Mouse (Mus musculus): ENCODE measurements around the gene Cercam.
"Not testable (repeated sequence)": the region's sequence is repeated elsewhere in the genome, so short reads cannot be mapped to it uniquely, and the experiment has no call there.

Gene Cercam

DNA sequence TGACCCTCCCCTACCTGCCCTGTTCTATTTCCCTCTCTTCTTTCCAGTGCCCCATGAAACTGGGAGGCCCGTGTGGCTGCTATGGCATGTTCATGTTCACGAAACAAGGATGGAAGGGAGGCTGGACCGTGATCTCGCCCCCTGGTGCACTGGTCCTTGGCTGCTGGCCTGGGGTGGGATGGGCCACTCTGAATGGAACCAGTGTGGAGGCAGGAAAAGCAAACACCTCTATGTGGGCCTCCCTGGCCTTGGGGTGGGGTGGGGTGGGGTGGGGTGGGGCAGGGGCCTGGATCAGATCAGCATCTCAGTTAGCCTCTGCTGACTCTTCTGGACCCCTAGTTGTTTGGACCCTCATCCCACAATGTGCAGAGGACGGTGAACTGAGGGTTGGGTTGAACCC, 15.2 kb upstream of the Cercam start:
- DNase-seq (ENCODE audit: low read depth): no peak

DNA sequence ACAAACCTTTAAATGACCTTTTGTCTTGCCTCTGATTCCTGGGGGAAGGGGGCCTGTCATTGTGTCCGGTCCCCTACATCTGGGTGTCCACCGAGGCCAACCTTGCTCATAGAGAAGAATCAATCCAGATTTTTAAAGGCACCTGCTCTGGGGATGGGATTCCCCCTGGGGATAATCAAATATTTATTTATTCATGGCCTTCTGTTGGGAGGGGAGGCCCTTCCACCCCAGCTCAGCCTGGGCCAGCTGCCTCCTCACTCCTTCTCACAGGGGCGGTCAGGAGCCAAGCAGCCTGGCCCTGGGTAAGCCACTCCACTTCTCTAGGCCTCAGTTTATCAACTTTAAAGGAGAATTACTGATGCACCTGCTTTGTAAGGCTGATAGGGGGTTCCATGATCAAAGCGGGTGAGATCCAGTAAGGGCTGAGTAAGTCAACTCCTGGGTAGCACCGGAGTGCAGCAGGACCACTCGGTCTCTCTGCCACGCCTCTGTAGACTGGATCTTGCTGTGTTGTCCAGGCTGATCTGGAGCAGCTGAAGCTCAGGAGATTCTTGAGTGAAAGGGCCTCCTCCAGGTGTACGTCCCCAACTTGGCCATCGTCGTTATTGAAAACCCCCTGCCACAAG, 13.3 kb upstream of the Cercam start:
- DNase-seq (ENCODE audit: low read depth): no peak

DNA sequence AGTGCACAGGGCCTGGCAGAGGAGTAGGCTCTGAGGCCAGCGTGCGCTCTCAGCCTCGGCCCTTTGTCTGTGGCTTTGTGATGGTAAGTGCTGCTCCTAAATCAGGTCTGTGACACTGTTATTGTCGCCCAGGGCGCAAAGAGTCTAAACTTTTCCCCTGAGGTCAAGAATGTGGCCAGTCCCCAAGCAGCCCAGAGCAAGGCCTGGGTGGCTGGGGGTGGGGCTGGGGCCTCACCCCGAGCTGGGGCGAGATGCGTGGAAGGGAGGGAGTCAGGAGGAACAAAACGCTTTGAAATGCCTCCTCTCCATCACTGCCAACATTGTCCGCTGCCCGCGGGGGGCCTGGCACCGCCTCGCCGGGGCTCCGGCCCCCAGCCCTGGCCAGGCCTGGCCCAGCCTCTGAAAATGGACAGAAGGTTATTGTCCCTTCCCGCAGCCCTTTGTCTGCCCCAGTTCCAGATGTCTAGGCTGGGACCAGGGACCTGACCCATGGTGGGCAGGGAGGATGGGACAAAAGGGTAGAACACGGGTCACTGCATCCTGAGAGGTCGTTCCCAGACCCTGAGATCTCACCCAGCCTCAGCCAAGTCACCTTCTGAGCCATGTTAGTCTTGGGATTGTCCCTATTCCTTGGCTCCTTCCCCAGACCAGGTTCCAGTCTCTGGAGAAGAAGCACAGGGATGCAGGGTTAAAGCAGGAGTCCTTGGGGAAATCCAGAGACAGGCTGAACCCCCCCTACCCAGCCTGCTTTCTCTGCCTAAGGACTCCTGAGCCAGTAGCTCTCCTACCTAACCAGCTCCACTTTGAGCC, 12.3 kb upstream of the Cercam start:
- no peak for DNase-seq (ENCODE audit: low read depth)

DNA sequence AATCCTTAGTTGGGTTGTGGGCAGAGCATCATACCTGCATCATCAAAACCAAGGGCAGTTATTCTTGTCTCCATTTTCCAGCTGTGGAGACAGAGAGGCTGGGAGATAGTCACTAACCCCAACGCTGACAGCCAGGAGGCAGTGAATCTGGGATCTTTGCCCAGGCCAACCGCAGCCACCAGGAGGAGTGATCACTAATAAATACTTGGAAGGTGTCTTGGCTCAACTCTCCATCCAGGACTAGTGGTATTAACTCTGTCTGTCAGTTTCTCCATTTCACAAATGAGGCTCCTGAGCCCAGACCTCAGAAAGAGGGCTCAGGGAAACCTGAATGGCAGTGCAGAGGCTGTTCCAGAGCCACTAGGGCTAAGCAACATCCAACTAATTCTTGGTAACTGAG, 11.6 kb upstream of the Cercam start:
- DNase-seq (ENCODE audit: low read depth): no peak

DNA sequence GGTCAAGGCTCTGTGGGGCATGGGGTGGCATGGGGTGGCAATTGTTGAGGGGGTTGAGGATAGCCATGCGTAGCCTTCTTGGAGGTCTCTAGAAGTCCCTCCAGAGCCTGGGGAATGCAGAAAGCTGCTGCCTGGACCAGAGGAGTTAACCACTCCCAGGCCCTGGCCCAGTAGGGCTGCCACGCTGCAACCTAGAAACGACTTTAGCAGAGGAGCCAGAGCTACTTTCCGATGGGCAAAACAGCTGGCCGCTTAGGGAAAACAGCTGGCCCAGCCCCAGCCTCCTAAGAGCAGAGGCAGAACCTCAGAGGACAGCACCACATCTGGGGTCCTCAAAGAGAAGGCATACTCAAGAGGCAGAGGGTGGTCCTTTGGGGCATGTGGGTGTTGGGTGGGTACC, 11.0 kb upstream of the Cercam start:
- DNase-seq (ENCODE audit: low read depth): no peak

DNA sequence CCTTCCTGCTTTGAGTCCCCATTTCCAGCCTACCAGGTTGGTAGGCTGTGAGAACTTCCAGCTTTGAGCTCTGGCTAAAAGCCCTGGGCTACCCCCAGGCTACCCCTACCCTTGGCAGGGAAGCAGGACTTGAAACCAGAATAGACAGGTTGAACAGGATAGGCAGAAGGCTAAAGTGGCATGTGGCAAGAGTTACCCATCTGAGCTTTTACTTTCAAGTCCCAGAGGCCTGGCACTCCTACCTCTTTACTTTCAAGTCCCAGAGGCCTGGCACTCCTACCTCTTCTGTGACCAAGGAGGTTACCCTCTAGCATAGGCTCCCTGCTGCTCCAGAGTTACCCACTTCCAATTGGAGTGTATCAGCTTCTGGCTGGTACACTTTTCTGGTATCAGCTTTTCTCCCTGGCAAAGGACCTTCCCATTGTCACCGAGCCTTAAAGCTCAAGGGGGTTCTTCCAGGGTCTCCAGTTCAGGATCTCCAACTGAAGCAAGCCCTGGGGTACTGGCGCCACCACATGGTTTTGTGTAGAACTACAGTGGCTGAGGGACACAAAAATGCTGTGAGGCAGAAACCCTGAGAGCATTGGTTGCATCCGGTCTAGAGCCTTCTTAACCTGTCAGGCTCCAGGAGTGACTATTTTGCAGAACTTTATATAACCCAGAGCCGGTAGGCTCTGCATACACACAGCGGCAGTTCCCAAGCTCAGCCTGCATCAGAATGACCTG, 10.1 kb upstream of the Cercam start:
- DNase-seq (ENCODE audit: low read depth): peak; percentile 77

DNA sequence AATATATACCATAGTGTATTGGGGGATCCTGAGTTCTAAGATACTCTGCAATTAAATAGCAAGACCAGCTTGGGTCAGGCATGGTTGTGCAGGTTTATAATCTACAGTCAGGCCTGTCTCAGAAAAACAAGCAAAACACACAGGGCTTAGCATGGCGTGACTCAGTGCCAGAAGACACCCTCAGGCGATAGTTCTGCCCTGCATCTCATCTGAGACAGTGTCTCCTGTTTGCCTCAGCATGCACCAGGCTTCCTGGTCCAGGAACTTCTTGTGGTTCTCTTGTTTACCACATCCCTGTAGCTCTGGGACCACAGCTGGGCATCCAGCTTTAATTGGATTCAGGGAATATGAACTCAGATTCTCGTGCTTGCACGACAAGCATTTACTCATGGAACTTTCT, 3.8 kb upstream of the Cercam start:
- DNase-seq (ENCODE audit: low read depth): no peak

DNA sequence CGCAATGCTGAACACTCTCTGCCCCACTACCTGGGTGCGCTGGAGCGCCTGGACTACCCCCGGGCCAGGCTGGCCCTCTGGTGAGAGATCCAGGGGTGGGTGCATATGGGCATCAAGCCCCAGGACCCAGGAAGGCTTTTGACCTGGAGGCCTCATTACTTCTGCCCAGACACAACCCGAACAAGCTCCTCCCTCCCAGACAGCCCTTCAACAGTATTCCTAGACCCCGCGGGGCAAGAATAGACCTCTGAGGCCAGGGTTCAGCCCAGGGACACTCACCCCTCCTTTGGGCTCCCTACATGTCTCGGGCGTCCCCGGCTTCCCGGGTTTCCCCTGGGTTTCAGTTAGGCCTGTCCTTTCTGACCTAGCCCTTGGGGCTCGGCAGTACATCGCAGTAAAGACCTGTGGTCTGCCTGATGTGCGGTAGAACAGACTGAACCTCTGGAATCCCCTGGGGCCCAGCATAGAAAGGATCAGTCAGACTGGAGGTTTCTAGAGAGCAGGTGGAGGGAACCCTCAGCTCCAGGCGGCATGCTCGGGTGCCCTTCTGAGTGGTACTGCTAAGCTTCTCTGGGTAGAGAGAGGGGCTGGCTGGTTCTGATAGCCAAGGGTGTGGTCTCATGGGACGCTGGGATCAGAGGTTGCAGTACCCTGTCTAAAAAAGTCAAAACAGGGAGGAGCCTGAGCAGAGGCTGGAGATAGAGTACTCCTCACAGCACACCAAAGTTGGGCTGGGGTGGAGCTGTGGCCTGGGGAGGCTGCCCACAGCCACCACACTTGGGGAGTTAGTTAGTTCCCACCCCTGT, 885 bp downstream of the Cercam start:
- DNase-seq (ENCODE audit: low read depth): peak; percentile 71

DNA sequence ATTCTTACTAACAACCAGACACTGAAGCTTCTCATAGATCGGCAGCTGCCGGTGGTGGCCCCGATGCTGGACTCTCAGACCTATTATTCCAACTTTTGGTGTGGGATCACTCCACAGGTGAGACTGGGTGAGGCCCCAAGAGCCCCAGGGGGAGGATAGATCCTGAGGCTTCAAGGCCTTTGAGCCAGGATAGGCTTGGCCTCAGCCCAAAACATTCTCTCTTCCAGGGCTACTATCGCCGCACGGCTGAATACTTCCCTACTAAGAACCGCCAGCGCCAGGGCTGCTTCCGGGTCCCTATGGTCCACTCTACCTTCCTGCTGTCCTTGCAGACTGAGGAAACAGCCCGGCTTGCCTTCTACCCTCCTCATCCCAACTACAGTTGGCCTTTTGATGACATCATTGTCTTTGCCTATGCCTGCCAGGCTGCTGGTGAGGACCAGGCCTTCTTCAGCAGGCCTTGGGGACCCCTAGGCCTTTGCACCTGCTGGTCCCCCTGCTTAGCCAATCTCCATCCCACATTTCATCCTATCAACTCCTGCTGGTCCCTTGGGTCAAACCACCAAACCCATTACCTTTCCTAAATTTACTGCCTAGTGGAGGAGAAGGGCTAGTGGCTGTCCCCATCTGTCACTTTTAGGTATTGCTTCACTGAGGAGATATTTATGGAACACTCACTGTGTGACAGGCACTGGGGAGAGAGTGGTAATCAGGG, 3.8 kb downstream of the Cercam start:
- DNase-seq (ENCODE audit: low read depth): no peak

DNA sequence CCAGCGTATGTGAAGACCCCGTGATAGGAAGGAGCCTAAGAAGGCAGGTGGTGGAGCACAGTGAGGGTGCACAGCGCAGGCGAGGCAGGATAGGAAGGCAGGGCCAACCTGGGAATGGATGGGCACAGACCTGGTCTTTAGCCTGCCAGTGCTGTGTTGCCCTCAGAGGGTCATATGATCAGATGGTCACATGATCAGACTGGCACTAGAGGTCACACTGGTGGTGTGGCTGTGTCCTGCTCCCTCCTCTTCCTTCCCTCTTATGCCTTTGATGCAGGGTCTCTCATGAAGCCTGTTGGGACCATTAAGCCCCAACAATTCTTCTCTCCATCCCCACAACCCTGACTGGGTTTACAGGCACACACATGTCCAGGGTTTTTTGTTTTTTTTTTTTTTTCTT, 4.8 kb downstream of the Cercam start:
- DNase-seq (ENCODE audit: low read depth): no peak

DNA sequence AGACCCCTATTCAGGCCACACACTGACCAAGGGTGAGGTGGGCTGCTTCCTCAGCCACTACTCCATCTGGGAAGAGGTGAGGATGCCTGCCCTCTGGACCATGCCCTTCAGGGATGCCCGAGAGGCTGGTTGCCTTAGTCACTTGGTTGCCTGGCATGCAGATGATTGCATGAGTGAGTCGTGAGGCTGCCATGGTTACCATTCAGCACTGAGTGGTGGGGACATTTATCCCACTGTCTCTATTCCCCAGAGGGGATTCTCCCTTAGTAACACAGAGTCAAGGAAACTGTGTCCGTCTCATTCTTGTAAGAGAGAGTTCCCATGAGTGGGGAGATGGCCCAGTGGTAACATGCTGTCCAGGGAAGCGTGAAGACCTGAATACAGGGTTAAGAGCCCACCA, 9.1 kb downstream of the Cercam start:
- DNase-seq (ENCODE audit: low read depth): no peak

DNA sequence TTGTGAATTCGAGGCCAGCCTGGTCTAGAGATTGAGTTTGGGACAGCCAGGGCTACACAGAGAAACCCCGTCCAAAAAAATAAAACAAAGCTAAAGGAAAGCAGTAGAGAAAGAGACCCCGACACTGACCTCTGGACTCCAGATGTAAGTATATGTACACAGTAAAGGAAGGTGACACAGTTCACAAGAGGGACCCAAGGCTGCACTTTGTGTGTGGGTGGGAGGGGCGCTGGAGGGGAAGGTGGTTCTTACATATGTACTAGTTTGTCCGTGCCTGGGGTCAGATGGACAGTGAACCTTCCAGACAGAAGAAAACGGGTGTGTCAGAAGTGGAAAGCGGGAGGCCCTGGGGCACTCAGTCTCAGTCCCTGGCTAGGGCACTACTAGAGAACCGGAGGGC, 10.2 kb downstream of the Cercam start:
- DNase-seq (ENCODE audit: low read depth): no peak

DNA sequence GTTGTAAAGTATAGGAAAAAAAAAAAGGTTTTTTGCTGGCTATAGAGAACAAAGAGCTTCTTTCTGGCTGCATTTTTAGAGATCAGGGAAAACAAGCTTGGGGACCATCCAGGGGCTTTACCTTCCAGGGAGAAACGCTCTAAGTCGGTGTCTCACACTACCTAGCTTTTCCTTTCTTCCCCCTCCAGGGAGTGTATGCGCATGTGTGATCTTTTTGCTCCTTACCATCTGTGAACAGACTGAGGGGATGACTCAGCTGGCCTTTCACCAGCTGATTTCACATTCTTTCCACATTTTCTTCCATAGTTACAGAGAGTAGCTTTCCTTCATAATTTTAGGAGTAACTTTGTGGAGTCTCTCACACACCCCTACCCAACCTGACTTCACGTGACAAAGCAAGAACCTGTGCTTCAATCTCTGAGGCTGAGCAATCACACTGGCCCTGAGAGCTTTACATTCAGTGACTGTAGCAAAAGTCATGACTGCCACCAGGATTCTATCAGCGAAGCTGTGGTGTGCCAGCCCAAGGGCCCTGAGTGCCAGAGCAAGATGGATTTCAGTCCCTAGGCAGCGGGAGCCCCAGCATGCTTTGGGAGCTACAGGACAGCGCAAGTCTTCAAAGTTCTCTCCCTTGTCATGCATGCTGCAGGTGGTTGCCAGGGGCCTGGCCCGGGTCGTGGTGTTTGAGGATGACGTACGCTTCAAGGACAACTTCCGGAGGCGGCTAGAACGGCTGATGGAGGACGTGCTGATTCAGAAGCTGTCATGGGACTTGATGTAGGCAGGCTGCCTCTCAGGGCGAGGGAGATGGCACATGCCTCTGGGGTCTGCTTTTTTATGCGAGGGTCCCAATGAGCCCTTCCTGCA, 11.2 kb downstream of the Cercam start:
- DNase-seq (ENCODE audit: low read depth): no peak

DNA sequence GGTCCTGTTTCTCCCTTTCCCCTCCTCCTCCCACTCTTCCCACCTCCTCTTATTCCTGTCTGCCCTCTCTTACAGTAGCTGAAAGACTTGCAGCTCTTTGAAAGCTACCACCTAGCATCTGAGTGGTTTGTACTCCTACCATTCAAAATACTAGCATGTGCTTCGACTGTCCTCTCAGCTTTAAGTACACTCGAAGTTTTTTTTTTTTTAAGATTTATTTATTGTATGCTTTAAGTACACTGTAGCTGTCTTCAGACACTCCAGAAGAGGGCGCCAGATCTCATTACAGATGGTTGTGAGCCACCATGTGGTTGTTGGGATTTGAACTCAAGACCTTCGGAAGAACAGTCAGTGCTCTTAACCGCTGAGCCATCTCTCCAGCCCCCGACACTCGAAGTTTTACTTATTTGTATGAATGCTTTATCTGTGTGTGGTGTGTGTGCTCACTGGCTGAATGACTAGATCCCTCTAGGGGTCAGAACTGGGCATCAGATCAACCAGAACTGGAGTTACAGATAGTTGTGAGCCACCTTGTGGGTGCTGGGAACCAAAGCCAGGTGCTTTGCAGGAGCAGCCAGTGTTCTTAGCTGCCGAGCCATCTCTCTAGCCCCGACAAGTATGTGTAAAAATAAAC, 17.8 kb downstream of the Cercam start:
- not testable (repeated sequence) for DNase-seq (ENCODE audit: low read depth)

DNA sequence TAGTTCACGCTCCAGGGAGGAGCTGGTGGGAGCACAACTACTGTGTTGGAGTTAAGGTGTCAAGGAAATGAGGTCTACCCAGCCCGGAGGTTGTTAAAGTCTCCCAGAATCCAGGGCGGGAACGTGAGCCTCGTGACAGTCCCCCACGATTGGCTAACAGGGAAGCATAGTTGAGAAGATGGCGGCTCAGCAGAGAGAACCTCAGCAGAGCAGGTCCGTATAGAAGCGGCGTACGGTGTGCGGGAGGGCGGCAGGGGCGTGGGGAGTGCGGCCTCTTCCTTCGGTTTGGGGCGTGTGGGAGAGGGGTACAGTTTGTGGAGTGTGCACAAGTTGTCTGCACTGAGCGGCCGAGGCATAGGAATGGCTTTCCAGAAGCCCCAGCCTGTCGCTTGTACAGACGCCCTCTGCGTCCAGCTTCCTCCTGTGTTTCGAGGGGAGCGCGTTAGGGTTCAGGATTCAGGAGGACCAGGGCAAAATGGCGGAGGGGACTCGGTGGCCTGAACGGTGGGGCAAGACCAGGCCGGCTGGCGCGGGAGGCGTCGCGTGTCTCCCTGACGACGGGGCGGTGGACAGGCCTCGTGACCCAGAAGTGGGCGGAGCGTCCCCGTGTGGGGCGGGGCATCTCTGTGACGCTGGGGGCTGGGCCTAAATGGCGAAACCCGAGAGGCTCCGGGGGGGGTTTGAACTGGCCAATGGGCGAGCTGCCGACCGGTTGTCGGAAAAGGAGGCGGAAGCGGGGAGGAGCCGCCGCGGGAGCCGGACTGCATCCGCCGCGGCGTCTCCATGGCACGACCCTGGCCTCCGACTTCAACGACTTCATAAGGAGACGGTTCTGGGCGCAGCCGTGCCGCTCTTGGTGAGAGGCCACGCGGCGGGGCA, 20.3 kb downstream of the Cercam start, which contains the start of gene Odf2:
Odf2 (plus strand) TSS at position 156 of the 879 bp plus-strand sequence.
- peak; percentile 99 for DNase-seq (ENCODE audit: low read depth)

DNA sequence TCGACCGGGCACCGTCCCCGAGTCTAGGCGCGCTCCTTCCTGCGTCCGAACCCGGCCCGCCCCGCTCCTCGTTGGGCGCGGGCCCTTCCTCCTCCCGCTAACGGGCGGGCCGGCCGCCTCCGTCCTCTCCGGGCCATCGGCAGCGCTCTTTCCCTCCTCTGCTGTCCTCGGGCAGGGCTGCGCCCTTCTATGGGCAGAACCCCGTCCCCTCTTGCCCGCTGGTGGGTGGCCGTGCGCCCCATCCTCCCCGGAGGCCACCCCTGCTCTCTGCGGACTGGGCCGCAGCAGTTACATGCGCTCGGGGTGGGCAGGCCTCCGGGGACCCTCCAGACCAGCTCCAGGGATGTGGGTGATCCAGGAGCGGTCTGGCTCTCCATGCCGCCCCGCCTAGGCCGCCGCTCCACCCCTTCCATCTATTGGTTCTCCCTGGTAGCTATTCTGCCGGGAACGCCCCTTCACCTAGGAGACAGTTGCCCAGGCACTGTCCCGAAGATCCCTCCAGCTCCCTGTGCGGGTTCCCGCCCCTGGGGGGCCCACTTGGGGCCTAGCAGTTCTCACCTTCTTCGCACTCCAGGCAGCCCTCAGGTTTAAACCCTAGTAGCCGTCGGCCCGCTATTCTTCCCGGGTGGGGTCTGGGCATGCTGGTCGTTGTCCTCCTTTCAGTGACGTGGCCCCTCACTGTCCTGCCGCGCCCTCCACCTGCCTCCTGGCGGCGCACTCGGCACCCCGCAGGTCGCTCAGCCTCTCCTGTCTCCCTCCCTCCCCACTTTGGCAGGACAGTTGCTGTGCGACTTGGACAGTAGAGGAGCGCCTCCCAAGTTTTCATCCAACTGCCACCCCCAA, 21.2 kb downstream of the Cercam start:
- peak; percentile 84 for DNase-seq (ENCODE audit: low read depth)

DNA sequence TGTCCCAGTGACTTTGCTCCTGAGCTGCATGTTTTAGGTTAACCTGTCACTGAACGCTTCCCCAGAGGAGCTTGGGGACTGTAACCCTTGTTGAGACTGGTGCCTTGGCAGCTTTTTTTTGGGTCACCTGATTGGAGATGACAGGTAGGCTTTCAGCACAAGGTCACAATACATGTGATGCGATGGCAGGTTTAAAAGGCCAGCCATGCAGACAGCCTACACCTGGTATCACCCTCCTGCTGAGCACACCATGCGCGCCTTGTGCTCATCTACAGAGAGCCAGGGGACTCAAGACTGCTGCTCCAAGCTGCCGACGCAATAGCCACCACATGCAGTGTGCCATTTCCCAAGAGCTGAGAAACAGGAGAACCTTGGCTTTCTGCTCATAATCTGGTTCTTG, 22.8 kb downstream of the Cercam start:
- DNase-seq (ENCODE audit: low read depth): no peak

DNA sequence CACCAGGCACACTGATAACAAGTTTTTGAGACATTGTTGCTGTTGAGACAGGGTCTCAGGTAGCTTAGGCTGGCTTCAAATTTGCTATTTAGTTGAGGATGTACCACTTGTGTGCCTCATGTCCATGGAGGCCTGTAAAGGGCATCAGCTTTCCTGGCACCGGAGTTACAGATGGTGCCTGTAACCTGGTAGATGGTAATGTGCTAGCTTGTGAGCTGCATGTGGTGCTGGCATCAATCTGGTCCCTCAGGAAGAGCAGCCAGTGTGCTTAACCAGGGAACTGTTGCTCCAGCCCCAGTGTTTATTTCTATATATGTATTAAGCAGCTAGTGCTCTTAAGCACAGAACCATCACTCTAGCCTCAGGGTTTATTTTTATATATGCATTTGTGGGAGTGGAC, 27.1 kb downstream of the Cercam start:
- no peak for DNase-seq (ENCODE audit: low read depth)

All from induced T-regulatory cell, adult 2 months (primary cell).